Mouse (Mus musculus): Measurements from ENCODE around the gene Adgrb2.

DNA sequence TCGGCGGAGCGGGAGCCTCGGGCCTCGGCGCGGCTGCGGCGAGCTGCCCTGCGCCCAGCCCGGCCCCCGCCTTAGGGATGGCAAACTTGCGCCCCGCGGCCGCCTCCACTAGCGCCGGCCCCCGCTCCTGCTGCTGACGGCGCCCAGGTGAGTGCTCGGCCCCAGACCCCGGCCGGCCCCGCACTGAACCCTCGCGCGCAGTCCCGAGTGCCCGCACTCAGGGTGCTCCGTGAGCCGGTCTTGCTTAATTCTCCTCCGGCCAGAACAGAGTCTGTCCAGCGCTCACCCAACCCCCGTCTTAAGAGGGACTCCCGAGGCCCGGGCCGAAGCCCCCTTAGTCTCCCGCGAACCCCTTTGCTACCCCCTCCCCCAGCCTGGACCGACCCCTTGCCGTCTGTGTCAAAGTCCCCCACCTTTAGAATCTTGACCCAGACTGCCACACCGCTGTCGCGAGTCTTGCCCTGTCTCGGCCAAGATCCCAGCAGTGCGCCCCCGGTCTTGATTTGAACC lies 546 bp downstream of the Adgrb2 start:
- TF ChIP-seq POLR2A (IDR thresholded peaks at IDR 0.05; ENCODE audit: extremely low read depth, insufficient read depth, low read length) (no peak), CTCF (IDR thresholded peaks at IDR 0.05; ENCODE audit: low read depth, low read length) (no peak)

Measured in liver, adult 2 months (tissue).